In genomic region chrX:159697030-159697454, GRCm38 (mm10) we compare ENCODE assay signal across 9 mouse cellular contexts.
DNase-seq lines count a peak whose midpoint lies in the region; ATAC-seq and TF ChIP-seq lines count a peak whose summit lies in the region.
"Had no signal": no experiment of that assay in that cellular context is flagged by ENCODE, and none has a peak within 500 bp of the region (broad histone marks: within the 10 kb centered on the region; RNA-seq: fewer than 3 reads in every experiment).

No protein-coding gene starts in this region.

- H3K36me3 ChIP-seq in C2C12 (ENCODE audit: control insufficient read depth, insufficient read depth): no peaks in the 10 kb centered on the region
- H3K36me3 ChIP-seq: heart, embryonic 15.5 days had no signal

- H3K27me3 ChIP-seq in C2C12 (ENCODE audit: control insufficient read depth, insufficient read depth, insufficient read length): no peaks in the 10 kb centered on the region
- H3K27me3 ChIP-seq: heart, embryonic 15.5 days had no signal

- H3K79me2 ChIP-seq in C2C12 (ENCODE audit: control insufficient read depth, insufficient read depth): no peaks in the 10 kb centered on the region

- 0 out of 2 replicates have a peak, but pooled peaks have one; percentile 31 for ATAC-seq in monocyte, adult 5-6 weeks (replicated peaks; ENCODE audit: insufficient number of reproducible peaks, low FRiP score, low TSS enrichment, poor library complexity, severe bottlenecking)

- H3K79me3 ChIP-seq in C2C12 (ENCODE audit: low read depth): peaks cover 5% of the 10 kb centered on the region

- DNase-seq in T-cell, adult 2 months (ENCODE audit: low spot score): peak; percentile 71
- DNase-seq in kidney, adult 11 months: peak; percentile 46
- DNase-seq in frontal cortex, postnatal 25 days (ENCODE audit: low spot score in 2 of 2): no peak
- DNase-seq in cerebellum, adult 11-12 months: no peak
- no peak for DNase-seq in adrenal gland, postnatal 10 days
- DNase-seq in adrenal gland, adult 2 months: no peak

- no peak overlapping the region for H3ac ChIP-seq in C2C12 (ENCODE audit: control insufficient read depth, insufficient read length, low read depth)

- H3K4me3 ChIP-seq in C2C12 (ENCODE audit: insufficient read depth, poor library complexity, severe bottlenecking): no peak overlapping the region
- H3K4me3 ChIP-seq: heart, embryonic 15.5 days had no signal

- no peak for TF ChIP-seq CTCF in C2C12 (IDR thresholded peaks at IDR 0.05; ENCODE audit: control insufficient read depth, insufficient read depth, insufficient read length)

TF ChIP-seq in C2C12, 6 proteins besides CTCF, POLR2A, EP300 and RAD21:
- TF ChIP-seq MAX (IDR thresholded peaks at IDR 0.05) (no peak), CEBPB (IDR thresholded peaks at IDR 0.05; ENCODE audit: low read depth) (no peak), FOSL1 (IDR thresholded peaks at IDR 0.05; ENCODE audit: insufficient read depth, low read length, poor library complexity, severe bottlenecking) (no peak), MYOD1 (IDR thresholded peaks at IDR 0.05; ENCODE audit: control insufficient read depth, insufficient read length, low read depth) (peak; percentile 37), USF1 (IDR thresholded peaks at IDR 0.05; ENCODE audit: low read depth) (peak; percentile 31)

Comparison
In these comparisons a context has a peak if more than half of its experiments do, and no peak if none do; other contexts are left out.
1. DNase-seq: peak in T-cell, adult 2 months (single experiment) and kidney, adult 11 months (single experiment); none in frontal cortex, postnatal 25 days (0 of 2), cerebellum, adult 11-12 months (single experiment), adrenal gland, postnatal 10 days (single experiment) and adrenal gland, adult 2 months (single experiment).